Mouse (Mus musculus) kidney, postnatal 14 days (tissue): ENCODE results near the gene Il6ra.

Experiments used
- DNase-seq: peaks from one replicate; pipeline ENCODE4 v3.0.0; 2022; ENCODE audit warnings: mixed read lengths

Il6ra gene

DNA sequence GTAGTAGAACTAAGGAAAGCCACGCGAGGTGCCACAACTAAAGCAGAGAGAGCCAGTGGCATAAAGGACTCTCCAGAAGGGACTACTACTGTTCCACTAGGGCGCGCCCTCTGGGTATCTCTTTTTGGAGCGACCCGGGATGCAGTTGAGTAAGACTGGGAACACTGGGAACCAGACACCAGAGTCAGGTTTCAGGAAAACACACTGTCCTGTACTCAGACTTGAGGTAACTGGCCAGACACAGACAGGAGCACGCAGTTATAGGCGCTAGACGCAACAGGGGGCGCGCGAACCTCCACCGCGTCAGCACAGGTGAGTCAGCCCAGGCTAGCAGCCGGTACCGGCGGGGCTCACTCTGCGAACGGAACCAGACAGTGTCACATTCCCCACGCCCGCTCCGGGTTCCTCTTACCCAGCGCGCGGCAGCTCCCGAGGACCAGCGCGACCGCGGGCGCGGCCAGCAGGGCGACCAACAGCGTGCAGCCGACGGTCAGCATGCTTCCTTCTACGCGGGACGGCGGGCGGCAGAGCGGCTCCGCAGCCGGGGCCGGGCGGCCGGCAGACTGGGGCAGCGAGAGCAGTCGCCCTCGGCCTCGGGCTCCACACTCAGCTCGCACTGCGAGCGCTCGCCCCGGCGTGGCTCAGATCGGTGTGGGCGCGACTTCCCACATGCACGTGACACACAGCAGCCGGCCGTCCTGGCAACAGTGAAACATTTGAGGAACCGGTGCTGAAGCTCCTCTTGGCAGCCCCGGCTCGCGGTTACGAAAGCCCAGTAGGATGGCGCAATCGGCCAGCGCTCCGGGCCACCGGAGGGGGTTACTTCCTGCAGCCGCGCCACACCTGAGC lies at the start of gene Il6ra:
Gene Il6ra (minus strand): TSS at position 654 of the 849 bp plus-strand sequence.
- DNase-seq = peak; percentile 88

DNA sequence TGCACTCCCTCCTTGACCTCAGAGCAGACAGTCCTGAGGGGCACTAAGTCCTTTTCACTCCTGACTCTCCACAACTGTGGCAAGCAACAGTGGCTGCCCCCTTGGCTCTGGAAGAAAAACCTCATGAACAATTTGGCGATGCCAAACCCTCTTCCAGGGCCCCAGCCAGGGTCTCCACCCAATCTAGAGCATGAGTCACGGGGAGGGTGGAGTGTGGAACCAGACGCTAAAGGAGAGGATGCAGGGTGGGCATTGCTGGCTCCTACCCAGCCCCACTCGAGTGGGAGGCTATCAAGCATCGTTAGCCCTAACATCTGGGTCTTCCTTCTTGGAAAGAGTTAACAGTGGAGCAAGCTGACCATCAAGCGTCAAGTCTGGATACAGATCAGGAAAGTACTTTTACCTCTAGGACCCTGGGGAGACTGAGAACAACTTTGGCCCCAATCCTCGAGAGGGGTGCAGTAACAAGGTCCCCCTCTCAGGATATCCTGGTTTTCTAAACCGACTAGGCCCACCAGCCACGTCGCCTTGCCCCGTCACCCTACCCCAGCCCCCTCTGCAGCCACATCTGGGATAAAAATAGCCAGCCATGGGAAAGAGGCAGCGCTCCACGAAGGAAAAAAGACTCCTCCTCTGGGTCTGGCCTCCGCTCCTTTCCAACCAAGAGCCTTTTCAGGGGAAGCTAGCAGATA lies 49.2 kb upstream of the Il6ra start:
- peak; percentile 24 for DNase-seq

- DNase-seq = peak; percentile 27
These were observed 48.4 kb upstream of the Il6ra start for GRCm38 (mm10) chr3:89961436-89961835.

- peak; percentile 96 for DNase-seq
These were observed 47.5 kb upstream of the Il6ra start for GRCm38 (mm10) chr3:89960469-89960868.

DNA sequence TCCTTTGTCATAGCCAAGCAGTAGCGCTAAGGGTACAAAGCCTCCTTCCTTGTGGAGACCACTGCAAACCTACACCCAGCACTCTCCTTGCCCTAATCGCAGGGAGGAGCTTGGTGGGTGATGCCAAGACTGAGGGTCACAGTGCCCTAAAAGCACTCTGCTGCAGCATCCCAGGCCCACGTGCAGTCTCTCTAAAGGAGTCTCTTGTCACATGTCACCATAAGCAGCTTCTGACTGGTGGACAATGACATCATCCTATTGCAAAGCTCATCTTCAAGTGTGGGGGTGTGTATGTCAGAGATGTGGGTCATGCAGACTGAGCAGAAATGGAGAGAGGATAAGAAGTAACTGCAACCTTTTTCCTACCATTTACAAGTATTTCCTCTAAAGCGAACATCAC lies 46.4 kb upstream of the Il6ra start:
- no peak for DNase-seq

DNA sequence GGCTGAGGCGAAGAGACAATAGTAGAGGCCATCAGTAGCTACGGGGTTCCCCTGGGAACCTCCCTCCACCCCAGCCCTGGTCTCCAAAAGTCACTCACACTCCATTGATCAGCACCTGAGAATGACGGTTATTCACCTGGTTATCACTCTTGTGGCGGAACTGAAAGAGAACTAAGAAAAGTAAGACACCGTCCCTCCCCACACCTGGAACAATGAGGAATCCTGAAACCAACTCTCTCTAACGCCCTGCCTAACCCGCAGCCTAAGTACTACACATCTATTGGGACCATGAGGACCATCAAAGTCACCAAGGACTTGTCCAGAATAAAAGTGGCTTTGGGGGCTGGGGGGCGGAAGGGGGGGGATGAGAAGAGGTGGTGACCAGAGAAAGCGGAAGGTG lies 44.9 kb upstream of the Il6ra start:
- DNase-seq = no peak

- DNase-seq = no peak
These were observed 43.4 kb upstream of the Il6ra start for GRCm38 (mm10) chr3:89956177-89956971.

DNA sequence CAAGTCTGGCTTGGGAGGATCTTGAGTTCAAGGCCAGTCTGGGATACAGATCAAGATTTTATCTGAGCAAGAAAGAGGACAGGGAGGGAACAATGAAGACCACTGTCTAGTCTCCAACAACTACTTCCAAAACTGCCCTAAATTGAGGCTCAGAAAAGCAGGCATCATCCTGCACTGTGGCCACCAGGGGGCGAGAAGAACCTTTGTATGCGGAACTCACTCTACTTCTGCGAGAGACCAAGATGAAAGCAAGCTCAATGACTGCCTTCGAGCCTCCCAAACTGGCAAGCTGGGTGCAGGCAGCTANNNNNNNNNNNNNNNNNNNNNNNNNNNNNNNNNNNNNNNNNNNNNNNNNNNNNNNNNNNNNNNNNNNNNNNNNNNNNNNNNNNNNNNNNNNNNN lies 40.4 kb upstream of the Il6ra start:
- peak; percentile 83 for DNase-seq

- DNase-seq = no peak
These were observed 35.7 kb upstream of the Il6ra start for GRCm38 (mm10) chr3:89948655-89949054.

DNA sequence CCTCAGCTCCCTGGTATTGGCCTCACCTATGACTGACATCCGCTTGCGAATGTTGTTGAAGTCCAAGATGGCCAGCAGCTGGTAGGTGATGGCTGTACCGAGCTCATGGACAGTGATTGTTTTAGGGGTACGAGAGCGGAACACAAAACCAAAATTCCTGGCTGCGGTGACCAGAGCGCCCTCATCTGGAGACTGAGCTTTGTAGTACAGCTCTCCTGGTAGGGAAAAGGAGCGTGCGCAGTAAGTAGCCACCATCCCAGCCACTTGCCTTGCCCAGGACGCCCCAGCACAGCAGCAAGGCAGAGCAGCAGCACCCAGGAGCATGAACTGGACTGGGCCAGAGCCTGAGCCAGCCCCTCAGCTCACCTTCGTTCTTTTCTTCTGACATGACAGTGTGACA lies 35.0 kb upstream of the Il6ra start:
- no peak for DNase-seq

DNA sequence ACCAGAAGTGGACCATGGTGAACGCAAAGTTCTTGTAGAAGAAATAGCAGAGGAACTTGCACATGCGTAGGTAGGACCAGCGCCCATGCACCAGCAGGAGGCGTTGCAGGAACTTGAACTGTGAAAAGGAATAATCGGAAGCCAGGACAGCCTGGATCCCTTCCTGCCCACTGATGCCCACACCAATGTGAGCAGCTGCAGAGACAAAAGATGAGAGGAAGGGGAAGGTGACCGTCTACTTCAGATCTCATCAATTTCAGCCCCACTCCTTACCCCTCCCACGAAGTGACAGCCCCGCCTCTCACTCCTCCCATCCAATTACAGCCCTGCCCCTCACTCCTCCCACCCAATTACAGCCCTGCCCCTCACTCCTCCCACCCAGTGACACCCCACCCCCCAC lies 32.0 kb upstream of the Il6ra start:
- DNase-seq = no peak

- no peak for DNase-seq
These were observed 29.9 kb upstream of the Il6ra start for GRCm38 (mm10) chr3:89942894-89943293.

GRCm38 (mm10) chr3:89936495-89936894 lies 23.5 kb upstream of the Il6ra start:
- DNase-seq = no peak

- no peak for DNase-seq
These were observed 19.9 kb upstream of the Il6ra start for GRCm38 (mm10) chr3:89932925-89933324.

GRCm38 (mm10) chr3:89928956-89929355 lies 16.0 kb upstream of the Il6ra start:
- DNase-seq = no peak

DNA sequence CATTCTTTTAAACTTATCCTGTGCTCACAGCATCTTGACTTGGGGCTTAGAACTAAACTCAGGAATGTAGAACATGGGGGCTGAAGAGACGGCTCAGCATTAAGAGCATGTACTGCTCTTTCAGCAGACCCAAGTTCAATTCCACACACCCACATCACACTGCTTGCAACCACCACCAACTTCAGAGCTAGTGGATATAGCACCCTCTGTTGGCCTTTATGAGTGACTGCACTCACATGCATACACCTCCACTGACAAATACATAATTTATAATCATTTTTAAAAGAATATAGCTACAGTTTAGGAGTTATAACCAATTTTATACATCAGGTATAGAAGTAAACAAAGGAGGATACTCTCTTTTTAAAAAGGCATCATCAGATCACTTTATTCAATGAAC lies 13.4 kb upstream of the Il6ra start:
- no peak for DNase-seq

DNA sequence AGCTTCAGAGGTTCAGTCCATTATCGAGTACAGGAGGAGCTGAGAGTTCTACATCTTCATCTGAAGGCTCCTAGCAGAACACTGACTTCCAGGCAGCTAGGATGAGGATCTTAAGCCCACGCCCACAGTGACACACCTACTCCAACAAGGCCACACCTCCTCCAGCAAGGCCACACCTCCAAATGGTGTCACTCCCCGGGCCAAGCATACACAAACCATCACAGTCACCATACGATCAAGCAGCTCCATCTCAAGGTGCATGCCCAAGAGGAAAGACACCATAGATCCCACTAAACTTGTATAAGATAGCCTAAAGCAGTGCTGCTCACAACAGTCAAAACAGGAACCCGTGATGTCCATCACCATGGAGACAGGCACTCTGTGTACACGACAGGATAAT lies 7.7 kb upstream of the Il6ra start:
- DNase-seq = no peak

DNA sequence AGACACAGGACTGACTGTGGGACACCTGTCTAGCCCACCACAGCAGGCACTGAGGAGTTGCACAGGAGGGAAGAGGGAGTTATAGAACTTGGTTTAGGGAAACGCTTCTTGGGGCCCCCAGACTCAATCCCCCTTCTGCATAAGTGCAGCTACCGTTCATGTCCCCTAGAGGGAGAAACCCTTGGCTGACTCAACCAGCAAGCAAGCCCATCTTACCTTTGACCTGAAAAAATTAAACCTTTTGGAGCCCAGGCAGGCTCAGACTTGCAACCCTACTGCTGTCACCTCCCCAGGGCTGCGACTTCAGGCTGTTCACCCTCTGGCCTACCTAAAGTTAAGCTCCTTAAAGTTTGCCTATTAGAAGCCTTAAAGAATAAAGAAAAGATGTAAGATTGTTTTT lies 4.4 kb upstream of the Il6ra start:
- DNase-seq = no peak

DNA sequence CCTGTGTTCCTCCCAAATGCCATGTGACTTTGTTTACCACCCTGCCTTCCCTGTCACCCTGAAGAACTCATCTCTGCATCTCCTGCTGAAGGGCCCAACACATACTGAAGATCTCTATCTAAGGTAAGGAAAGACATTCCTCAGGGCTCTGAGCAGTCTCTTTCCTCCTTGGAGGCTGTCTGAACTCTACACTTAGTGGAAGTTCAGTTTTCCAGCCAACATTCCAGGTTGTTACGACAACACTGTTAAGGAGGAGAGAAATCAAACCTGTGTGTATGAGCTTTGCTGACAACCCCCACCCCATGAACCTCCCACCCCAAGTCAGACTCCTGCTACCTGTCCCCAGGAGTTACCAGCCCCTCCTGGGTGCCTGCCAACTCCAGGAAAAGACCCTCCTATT lies 3.6 kb upstream of the Il6ra start:
- no peak for DNase-seq

DNA sequence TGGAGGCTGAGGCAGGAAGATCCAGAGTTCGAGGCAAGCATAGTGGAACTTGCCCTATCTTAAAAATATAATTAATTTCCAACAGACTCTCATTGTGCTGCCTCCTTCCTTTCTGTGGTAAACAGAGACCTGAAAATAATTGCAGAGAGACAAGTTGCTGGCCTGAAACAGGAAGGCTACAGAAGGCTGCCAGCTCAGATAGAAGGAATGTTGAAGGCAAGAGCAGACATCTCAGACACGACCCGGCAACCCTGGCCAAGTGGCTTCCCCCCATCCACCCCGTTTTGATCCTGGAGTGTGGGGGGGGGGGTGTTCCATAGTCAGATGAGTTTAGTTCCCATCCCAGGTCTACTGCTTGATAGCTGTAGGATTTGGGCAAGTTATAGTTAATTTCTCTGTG lies 1.7 kb upstream of the Il6ra start:
- no peak for DNase-seq

- no peak for DNase-seq
These were observed 871 bp downstream of the Il6ra start for GRCm38 (mm10) chr3:89912108-89912542.

GRCm38 (mm10) chr3:89911207-89911606 lies 1.8 kb downstream of the Il6ra start:
- DNase-seq = no peak
